Mouse (Mus musculus): ENCODE data around the gene Tcte3. TPM values are rescaled to one million over a fixed set of nuclear protein-coding genes. Genes with fewer than 3 reads are reported as not detected.
A peak's percentile ranks its signal among the peaks of the same experiment; 100 is the strongest.
"Not testable (repeated sequence)": the region's sequence is repeated elsewhere in the genome, so short reads cannot be mapped to it uniquely, and the experiment has no call there.

Tcte3 gene
- polyA plus RNA-seq, 1 experiment from 2014 or later, result 0.50 TPM

DNA sequence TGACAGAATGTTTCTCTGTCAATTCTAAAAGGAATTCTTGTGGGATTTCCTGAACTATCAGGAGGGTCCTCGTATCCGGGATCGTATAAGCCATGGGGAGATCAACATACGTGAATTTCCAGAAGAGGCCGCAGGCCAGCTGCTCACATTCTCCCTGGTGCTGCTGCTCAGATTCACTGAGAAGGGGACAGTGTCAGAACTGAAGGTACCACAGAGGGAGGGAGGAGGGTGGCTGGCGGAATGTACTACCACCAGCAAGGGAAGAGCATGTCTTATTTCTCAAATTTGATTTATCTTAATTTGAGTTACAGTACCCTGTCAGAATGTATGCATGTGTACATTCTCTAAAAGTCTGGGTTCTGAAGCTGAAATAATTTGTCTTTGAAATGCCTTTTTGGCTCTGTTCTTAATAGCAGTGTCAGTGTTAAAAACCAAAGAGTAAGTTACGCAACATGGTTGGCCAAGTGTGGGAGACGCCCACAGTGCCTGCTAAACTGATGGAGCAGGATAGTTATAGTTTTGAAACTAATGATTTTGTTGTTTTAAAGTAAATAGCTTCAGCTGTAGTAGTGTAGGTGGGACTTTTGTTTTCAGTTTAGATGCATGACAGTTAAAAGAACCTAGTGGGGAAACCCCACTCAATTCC lies 12.0 kb upstream of the Tcte3 start:
- not testable (repeated sequence) for H3K4me3 ChIP-seq (ENCODE audit: low read depth, low read length); H3K27me3 ChIP-seq (ENCODE audit: control insufficient read depth, insufficient read depth, low read depth, low read length); ATAC-seq; H3K4me1 ChIP-seq (ENCODE audit: control insufficient read depth, insufficient read depth, low read length); H3K27ac ChIP-seq (ENCODE audit: low read length); H3K9ac ChIP-seq (ENCODE audit: low read depth, low read length); H3K9me3 ChIP-seq (replicated peaks; ENCODE audit: control insufficient read depth, low read length, poor library complexity, severe bottlenecking); H3K4me2 ChIP-seq (ENCODE audit: low read length); H3K36me3 ChIP-seq (ENCODE audit: control insufficient read depth, insufficient read depth, low read length)
- over 99% methylated on average over 5 of the region's 8 CpGs for WGBS

DNA sequence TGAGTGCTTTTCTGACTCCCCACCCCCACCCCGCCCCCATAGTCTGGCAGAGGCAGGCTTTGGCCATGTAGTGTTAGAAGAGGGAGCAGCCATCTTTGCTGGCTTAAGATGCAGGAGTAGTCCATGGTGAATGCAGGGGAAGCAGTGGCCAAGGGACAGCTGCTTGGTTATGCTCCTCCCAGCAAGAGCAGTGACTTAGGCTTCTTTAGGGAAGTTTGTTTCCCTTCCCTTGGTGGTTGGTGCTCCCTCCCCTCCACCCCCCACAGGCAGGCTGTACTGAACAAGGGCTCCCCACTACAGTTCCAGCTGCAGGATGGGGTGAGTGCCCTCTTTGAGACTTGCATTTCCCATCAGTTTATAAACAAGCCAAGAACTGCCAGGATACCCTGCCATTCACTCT lies 11.5 kb upstream of the Tcte3 start:
- H3K4me2 ChIP-seq (ENCODE audit: low read length); H3K27ac ChIP-seq (ENCODE audit: low read length); H3K9me3 ChIP-seq (replicated peaks; ENCODE audit: control insufficient read depth, low read length, poor library complexity, severe bottlenecking); H3K27me3 ChIP-seq (ENCODE audit: control insufficient read depth, insufficient read depth, low read depth, low read length); H3K36me3 ChIP-seq (ENCODE audit: control insufficient read depth, insufficient read depth, low read length); H3K9ac ChIP-seq (ENCODE audit: low read depth, low read length); ATAC-seq; H3K4me3 ChIP-seq (ENCODE audit: low read depth, low read length); H3K4me1 ChIP-seq (ENCODE audit: control insufficient read depth, insufficient read depth, low read length): not testable (repeated sequence)
- 43% methylated on average over 1 of the region's 1 CpGs for WGBS

DNA sequence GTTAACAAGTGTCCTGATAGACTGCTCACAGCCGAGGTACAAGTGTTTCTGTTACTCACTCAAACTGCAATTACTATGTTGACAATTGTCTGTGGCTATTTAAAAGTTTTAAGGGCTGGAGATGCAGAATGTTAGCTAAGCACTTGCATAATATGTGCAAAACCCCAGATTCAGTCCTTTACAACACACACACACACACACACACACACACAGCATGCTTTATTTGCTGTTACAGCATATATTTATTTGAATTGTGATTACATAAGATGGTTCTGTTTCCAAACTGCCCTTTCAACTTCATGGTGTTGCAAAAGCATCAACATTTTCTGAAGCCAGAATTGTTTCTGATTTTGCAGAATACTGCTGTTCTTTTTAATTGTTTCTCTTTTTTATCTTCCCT lies 9.1 kb upstream of the Tcte3 start:
- H3K4me1 ChIP-seq (ENCODE audit: control insufficient read depth, insufficient read depth, low read length); ATAC-seq; H3K36me3 ChIP-seq (ENCODE audit: control insufficient read depth, insufficient read depth, low read length); H3K27me3 ChIP-seq (ENCODE audit: control insufficient read depth, insufficient read depth, low read depth, low read length); H3K9ac ChIP-seq (ENCODE audit: low read depth, low read length); H3K27ac ChIP-seq (ENCODE audit: low read length); H3K4me3 ChIP-seq (ENCODE audit: low read depth, low read length); H3K9me3 ChIP-seq (replicated peaks; ENCODE audit: control insufficient read depth, low read length, poor library complexity, severe bottlenecking); H3K4me2 ChIP-seq (ENCODE audit: low read length): not testable (repeated sequence)
- no CpG with 5 or more reads among the region's 1 CpGs for WGBS

DNA sequence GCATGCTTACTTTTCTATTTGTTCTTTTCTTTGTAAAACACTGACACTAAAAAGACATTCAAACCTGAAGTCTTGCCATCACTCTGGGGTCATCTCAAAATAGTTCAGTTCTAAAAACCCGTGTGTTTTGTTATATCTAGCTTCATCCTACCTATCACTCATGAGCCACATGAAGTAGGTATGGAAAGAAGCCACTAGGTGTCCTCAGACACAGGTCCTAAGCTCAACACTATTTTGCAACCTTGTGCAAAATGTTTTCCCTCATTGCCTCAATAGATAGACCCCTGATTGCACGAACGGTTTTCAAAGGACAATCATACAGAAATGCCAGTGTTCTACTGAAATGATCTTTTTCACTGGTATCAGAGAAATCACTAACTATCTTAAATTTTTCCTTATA lies 833 bp downstream of the Tcte3 start:
- not testable (repeated sequence) for H3K4me2 ChIP-seq (ENCODE audit: low read length); H3K4me1 ChIP-seq (ENCODE audit: control insufficient read depth, insufficient read depth, low read length); H3K9ac ChIP-seq (ENCODE audit: low read depth, low read length); H3K36me3 ChIP-seq (ENCODE audit: control insufficient read depth, insufficient read depth, low read length); H3K9me3 ChIP-seq (replicated peaks; ENCODE audit: control insufficient read depth, low read length, poor library complexity, severe bottlenecking); H3K27ac ChIP-seq (ENCODE audit: low read length); H3K4me3 ChIP-seq (ENCODE audit: low read depth, low read length); H3K27me3 ChIP-seq (ENCODE audit: control insufficient read depth, insufficient read depth, low read depth, low read length); ATAC-seq
- no CpG with 5 or more reads among the region's 3 CpGs for WGBS

DNA sequence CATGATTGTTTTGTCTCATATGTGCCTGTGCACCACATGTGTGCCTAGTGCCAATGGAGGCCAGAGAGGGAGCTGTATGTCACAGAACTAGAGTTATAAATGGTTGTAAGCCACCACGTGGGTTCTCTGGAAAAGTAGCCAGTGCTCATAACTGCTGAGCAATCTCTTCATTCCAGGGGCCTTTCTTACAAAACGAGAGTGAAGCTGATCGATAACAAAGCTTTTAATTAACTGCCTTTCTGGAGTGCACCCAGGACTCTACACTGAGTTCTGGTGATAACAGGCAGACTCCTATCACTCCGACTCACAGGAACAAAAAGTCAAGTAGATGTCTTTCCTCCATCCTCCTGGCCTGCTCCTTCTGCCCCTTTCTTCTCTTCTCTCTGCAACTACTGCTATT lies 9.9 kb downstream of the Tcte3 start:
- not testable (repeated sequence) for H3K9ac ChIP-seq (ENCODE audit: low read depth, low read length); H3K27ac ChIP-seq (ENCODE audit: low read length); H3K36me3 ChIP-seq (ENCODE audit: control insufficient read depth, insufficient read depth, low read length); H3K27me3 ChIP-seq (ENCODE audit: control insufficient read depth, insufficient read depth, low read depth, low read length); ATAC-seq; H3K4me3 ChIP-seq (ENCODE audit: low read depth, low read length); H3K4me1 ChIP-seq (ENCODE audit: control insufficient read depth, insufficient read depth, low read length); H3K4me2 ChIP-seq (ENCODE audit: low read length); H3K9me3 ChIP-seq (replicated peaks; ENCODE audit: control insufficient read depth, low read length, poor library complexity, severe bottlenecking)
- WGBS, result no CpG with 5 or more reads among the region's 4 CpGs

DNA sequence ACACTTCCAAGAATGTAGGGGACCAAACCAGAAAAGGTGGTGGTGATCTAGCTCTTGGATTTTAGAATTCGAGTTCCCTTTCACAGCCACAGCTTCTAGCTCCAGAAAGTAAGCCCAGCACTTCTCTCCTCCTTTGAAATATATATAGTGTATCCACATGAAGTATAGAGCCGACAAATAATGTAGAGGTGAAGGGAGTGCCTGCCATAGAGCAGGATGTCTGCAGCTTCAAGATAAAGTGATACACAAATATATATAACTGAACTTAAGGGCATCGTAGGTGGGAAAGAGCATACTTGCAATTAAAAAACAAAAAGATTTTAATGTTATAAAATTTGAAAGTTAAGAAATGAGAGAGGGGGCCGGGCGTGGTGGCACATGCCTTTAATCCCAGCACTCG lies 15.8 kb downstream of the Tcte3 start:
- WGBS, result no CpG with 5 or more reads among the region's 6 CpGs
- not testable (repeated sequence) for H3K4me1 ChIP-seq (ENCODE audit: control insufficient read depth, insufficient read depth, low read length); H3K9me3 ChIP-seq (replicated peaks; ENCODE audit: control insufficient read depth, low read length, poor library complexity, severe bottlenecking)

GRCm38 (mm10) chr17:15024502-15025193 lies 16.6 kb downstream of the Tcte3 start:
- not testable (repeated sequence) for H3K9ac ChIP-seq (ENCODE audit: low read depth, low read length); H3K4me2 ChIP-seq (ENCODE audit: low read length); H3K4me1 ChIP-seq (ENCODE audit: control insufficient read depth, insufficient read depth, low read length); H3K27me3 ChIP-seq (ENCODE audit: control insufficient read depth, insufficient read depth, low read depth, low read length); H3K4me3 ChIP-seq (ENCODE audit: low read depth, low read length); H3K9me3 ChIP-seq (replicated peaks; ENCODE audit: control insufficient read depth, low read length, poor library complexity, severe bottlenecking); H3K27ac ChIP-seq (ENCODE audit: low read length); H3K36me3 ChIP-seq (ENCODE audit: control insufficient read depth, insufficient read depth, low read length)
- ATAC-seq, result peak; percentile 91
- no CpG with 5 or more reads among the region's 48 CpGs for WGBS

More for the DNA sequence above, 15.8 kb downstream of the Tcte3 start:
- not testable (repeated sequence) for H3K4me3 ChIP-seq (ENCODE audit: low read depth, low read length); ATAC-seq; H3K9ac ChIP-seq (ENCODE audit: low read depth, low read length); H3K36me3 ChIP-seq (ENCODE audit: control insufficient read depth, insufficient read depth, low read length); H3K27me3 ChIP-seq (ENCODE audit: control insufficient read depth, insufficient read depth, low read depth, low read length); H3K4me2 ChIP-seq (ENCODE audit: low read length); H3K27ac ChIP-seq (ENCODE audit: low read length)

DNA sequence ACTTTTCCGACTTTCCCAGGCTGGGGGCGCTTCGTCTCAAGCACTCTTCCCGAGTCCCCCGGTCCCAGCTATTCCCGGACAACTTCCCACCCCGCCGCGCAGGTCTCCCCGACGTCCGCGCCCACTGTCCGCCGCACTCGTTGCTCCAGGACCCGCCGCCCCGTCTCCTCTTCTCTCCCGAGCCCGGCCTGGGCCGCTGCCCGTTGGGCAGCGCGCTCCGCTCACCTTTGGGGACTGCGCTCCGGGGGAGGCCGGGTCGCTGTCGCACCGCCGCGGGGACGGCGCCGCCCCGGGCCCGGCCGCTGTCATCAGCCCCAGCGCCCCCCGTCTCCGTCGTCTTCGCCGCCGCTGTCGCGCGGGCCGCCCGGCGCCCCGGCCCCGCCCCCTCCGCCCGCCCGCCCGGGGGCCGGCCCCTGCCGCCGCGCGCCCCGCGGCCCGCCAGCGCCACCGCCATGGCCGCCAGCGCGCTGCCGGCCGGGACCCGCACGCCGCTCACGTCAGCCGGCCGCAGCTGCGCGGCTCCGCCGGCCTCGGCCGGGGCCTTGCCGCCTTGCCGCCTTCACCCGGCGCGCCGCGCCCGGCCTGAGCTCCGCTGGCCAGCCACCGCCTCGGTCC lies 17.3 kb downstream of the Tcte3 start:
- ATAC-seq, result peak; percentile 86
- H3K4me3 ChIP-seq (ENCODE audit: low read depth, low read length); H3K9me3 ChIP-seq (replicated peaks; ENCODE audit: control insufficient read depth, low read length, poor library complexity, severe bottlenecking); H3K36me3 ChIP-seq (ENCODE audit: control insufficient read depth, insufficient read depth, low read length); H3K27me3 ChIP-seq (ENCODE audit: control insufficient read depth, insufficient read depth, low read depth, low read length); H3K27ac ChIP-seq (ENCODE audit: low read length); H3K4me2 ChIP-seq (ENCODE audit: low read length); H3K9ac ChIP-seq (ENCODE audit: low read depth, low read length); H3K4me1 ChIP-seq (ENCODE audit: control insufficient read depth, insufficient read depth, low read length): not testable (repeated sequence)
- no CpG with 5 or more reads among the region's 97 CpGs for WGBS

DNA sequence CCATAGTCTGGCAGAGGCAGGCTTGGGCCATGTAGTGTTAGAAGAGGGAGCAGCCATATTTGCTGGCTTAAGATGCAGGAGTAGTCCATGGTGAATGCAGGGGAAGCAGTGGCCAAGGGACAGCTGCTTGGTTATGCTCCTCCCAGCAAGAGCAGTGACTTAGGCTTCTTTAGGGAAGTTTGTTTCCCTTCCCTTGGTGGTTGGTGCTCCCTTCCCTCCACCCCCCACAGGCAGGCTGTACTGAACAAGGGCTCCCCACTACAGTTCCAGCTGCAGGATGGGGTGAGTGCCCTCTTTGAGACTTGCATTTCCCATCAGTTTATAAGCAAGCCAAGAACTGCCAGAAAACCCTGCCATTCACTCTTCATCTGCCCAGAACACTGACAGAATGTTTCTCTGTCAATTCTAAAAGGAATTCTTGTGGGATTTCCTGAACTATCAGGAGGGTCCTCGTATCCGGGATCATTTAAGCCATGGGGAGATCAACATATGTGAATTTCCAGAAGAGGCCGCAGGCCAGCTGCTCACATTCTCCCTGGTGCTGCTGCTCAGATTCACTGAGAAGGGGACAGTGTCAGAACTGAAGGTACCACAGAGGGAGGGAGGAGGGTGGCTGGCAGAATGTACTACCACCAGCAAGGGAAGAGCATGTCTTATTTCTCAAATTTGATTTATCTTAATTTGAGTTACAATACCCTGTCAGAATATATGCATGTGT lies 19.6 kb downstream of the Tcte3 start:
- H3K9me3 ChIP-seq (replicated peaks; ENCODE audit: control insufficient read depth, low read length, poor library complexity, severe bottlenecking); ATAC-seq; H3K4me2 ChIP-seq (ENCODE audit: low read length); H3K4me3 ChIP-seq (ENCODE audit: low read depth, low read length); H3K9ac ChIP-seq (ENCODE audit: low read depth, low read length); H3K27ac ChIP-seq (ENCODE audit: low read length); H3K36me3 ChIP-seq (ENCODE audit: control insufficient read depth, insufficient read depth, low read length); H3K4me1 ChIP-seq (ENCODE audit: control insufficient read depth, insufficient read depth, low read length); H3K27me3 ChIP-seq (ENCODE audit: control insufficient read depth, insufficient read depth, low read depth, low read length): not testable (repeated sequence)
- 71% methylated on average over 3 of the region's 3 CpGs for WGBS

All from midbrain, embryonic 16.5 days (tissue).